Mouse (Mus musculus) erythroblast, embryonic 14.5 days (primary cell): Measurements from ENCODE around the gene Terb1.

ENCODE experiments used
- GATA1 ChIP-seq: IDR thresholded peaks from 2 replicates; pipeline ENCODE4 v1.6.1; 2012; ENCODE audit warnings: low read length, inconsistent platforms, mixed read lengths
- TAL1 ChIP-seq: IDR thresholded peaks from 3 replicates; pipeline ENCODE4 v1.6.1; 2012; ENCODE audit warnings: low read length, inconsistent platforms, mixed read lengths

DNA sequence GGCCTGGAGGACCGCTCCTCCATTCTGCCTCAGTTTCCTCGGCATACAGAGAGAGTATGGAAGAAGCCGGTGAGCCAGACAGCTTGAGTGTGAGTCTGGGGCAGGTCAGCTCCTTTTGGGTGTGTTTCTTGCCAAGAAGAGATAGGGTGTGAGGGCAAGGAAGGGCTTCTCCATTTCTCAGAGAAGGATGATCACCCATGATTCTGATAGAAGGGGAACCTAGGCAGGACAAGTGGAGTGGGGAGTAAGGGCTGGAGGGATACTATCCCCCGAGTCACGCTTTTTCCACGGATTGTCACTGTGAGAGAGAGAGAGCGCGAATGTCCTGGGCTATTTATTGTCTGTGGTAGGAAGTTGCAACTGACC is 31.8 kb upstream of the Terb1 start:
- TF ChIP-seq GATA1 (no peak), TAL1 (no peak)
